Mouse (Mus musculus) midbrain, embryonic 14.5 days (tissue): ENCODE measurements around the gene Pnn. TPM values are rescaled to one million over a fixed set of nuclear protein-coding genes. Genes with fewer than 3 reads are reported as not detected.
A peak's percentile ranks its signal among the peaks of the same experiment; 100 is the strongest.
"Not testable (repeated sequence)": the region's sequence is repeated elsewhere in the genome, so short reads cannot be mapped to it uniquely, and the experiment has no call there.

ENCODE experiments used
- ATAC-seq: fragments of 200-750 bp; cut with Nextera tagmentation; 2 replicates; pipeline ENCODE4 v1.8.0; 2017; ENCODE audit warnings: moderate number of reproducible peaks, moderate library complexity; ENCODE audit not compliant: low FRiP score, low TSS enrichment
- DNase-seq: peaks from one replicate; pipeline ENCODE4 v3.0.0-alpha.2; 2015
- H3K27ac ChIP-seq: fragments of 300-500 bp; sonication (generic); replicated peaks from 2 replicates; pipeline ENCODE4 v1.5.1; 2014; ENCODE audit warnings: mild to moderate bottlenecking, low read depth, low read length, moderate library complexity
- H3K27me3 ChIP-seq: fragments of 300-500 bp; sonication (generic); 2 replicates; pipeline ENCODE4 v1.6.1; 2014; ENCODE audit warnings: low read length, control low read depth, mixed read lengths; ENCODE audit not compliant: control insufficient read depth, insufficient read depth
- H3K36me3 ChIP-seq: fragments of 300-500 bp; sonication (generic); 2 replicates; pipeline ENCODE4 v1.6.1; 2014; ENCODE audit warnings: low read length, control low read depth; ENCODE audit not compliant: control insufficient read depth, insufficient read depth
- H3K4me1 ChIP-seq: fragments of 300-500 bp; sonication (generic); 2 replicates; pipeline ENCODE4 v1.6.1; 2014; ENCODE audit warnings: mild to moderate bottlenecking, antibody characterized with exemption, low read length, control low read depth; ENCODE audit not compliant: control insufficient read depth, insufficient read depth
- H3K4me2 ChIP-seq: fragments of 300-500 bp; sonication (generic); 2 replicates; pipeline ENCODE4 v1.6.1; 2014; ENCODE audit warnings: mild to moderate bottlenecking, low read length, moderate library complexity
- H3K4me3 ChIP-seq: fragments of 300-500 bp; sonication (generic); replicated peaks from 2 replicates; pipeline ENCODE4 v1.5.1; 2014; ENCODE audit warnings: low read depth, low read length
- H3K9ac ChIP-seq: fragments of 300-500 bp; sonication (generic); replicated peaks from 2 replicates; pipeline ENCODE4 v1.6.1; 2014; ENCODE audit warnings: mild to moderate bottlenecking, low read length, moderate library complexity
- H3K9me3 ChIP-seq: fragments of 300-500 bp; sonication (generic); 2 replicates; pipeline ENCODE4 v1.6.1; 2016; ENCODE audit warnings: low read length, control low read depth, mixed read lengths; ENCODE audit not compliant: control insufficient read depth
- WGBS: fragments of 180-500 bp; shearing (Covaris S2); extraction: QIAGEN DNeasy Blood & Tissue Kit; methylation state at CpG from one replicate; pipeline ENCODE4 v1.1.7; 2014; 5-methylcytosine and 5-hydroxymethylcytosine counted together
- polyA plus RNA-seq: library from polyadenylated mRNA; unstranded; fragments of >200 nt; fragmentation: Nextera tagmentation; extraction: Ambion mirVana; gene quantifications from 2 replicates; pipeline ENCODE4 v1.2.1, GENCODE M21; 2014

The Pnn gene
- polyA plus RNA-seq, 1 experiment from 2014 or later, result 77.6 TPM

DNA sequence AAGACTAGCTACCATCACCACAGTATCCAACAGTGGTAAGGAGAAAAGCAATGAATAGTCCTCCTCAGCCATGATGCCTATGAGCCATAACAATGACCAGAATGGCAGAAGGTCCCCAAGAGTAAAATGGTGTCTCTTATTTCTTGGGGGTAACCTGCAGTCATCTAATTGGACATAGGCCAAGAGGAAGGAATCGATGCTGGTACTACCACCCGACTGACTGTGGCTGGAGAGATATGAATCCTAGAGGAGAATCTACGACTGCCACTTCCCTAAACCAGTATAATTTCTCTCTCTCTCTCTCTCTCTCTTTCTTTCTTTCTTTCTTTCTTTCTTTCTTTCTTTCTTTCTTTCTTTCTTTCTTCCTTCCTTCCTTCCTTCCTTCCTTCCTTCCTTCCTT lies 14.2 kb upstream of the Pnn start:
- H3K4me1 ChIP-seq, result no peaks in the 10 kb centered on the region

DNA sequence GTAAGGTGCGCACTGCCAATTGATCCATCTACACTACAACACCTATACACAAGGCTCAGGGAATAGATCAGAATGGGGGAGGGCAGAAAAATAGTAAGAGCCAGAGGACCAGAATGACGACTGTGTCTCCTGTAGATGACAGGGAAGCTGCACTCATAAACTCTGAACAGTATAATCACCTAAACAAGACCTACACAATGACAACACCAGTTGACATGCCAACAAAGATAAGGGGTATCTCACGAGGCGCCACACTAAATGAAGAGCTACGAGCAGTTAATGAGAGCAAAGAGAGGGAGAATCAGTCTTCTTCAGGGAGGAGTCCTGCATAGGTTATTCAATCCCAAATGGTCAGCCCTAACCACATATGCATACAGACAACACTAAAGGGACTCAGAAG lies 13.5 kb upstream of the Pnn start:
- H3K4me3 ChIP-seq, result no peak overlapping the region
- no peak for ATAC-seq
- no peaks in the 10 kb centered on the region for H3K27me3 ChIP-seq
- no peak for DNase-seq
- peaks cover 29% of the 10 kb centered on the region for H3K36me3 ChIP-seq
- no peaks in the 10 kb centered on the region for H3K4me1 ChIP-seq
- H3K27ac ChIP-seq, result no peak overlapping the region
- H3K9me3 ChIP-seq, result no peaks in the 10 kb centered on the region
- no peak overlapping the region for H3K9ac ChIP-seq
- 91% methylated on average over 5 of the region's 5 CpGs for WGBS
- H3K4me2 ChIP-seq, result no peak overlapping the region

More for the DNA sequence above, 14.2 kb upstream of the Pnn start:
- Histone ChIP-seq H3K4me2 (no peak overlapping the region), H3K27ac (no peak overlapping the region), H3K9ac (no peak overlapping the region), H3K9me3 (no peaks in the 10 kb centered on the region), H3K4me3 (no peak overlapping the region), H3K27me3 (no peaks in the 10 kb centered on the region), H3K36me3 (peaks cover 32% of the 10 kb centered on the region)
- no peak for DNase-seq
- ATAC-seq, result no peak
- WGBS, result 95% methylated on average over 3 of the region's 3 CpGs

DNA sequence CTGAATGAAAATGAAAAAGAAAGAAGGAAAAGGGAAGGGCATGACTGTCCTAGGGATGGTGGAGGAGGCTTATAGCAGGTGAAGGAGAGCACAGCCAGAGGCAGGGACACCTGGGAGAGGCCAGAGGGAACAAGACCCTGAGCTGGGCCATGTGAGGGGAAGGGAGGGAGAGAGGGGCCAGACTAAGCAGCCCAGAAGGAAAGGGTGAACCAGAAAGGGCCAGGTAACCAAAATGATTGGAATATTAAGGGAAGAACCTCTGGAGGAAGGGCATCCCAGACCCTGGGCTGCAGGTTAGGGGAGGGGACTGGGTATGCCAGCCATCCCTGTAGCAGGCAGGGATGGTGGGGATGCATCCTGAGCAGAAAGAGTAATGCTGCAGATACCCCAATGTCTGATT lies 12.7 kb upstream of the Pnn start:
- H3K4me1 ChIP-seq, result no peaks in the 10 kb centered on the region
- H3K9ac ChIP-seq, result no peak overlapping the region

DNA sequence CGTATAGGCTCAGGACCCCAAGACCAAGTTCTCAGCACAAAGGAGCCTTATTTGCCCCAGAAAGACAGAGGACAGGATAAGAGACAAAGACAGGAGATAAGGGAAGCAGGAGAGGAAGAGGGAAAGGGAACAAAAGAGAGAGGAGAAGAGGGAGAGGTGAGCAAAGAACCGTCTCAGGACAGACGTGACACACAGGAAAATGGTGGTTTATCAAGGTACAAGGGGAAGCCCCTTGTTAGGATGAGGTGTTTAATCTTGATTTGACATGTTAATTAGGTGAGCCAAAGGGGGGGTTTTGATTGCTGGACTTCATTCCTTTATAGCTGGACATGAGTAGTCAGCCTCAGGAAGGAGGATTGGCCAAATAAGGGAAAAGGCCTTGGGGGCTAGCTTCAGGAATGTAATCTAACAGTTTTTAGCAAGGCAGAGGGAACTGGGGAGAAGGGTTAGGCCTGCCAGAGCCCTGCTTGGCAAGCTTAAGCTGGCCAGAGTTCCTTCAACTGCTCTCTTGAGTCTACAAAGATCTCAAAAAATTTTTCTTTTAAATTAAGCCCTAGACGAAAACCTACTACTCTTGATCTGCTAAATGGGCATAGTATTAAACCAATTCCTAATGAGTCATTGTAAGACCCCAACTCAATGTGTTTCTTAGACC lies 11.4 kb upstream of the Pnn start:
- Histone ChIP-seq H3K9ac (no peak overlapping the region), H3K4me2 (no peak overlapping the region), H3K36me3 (peaks cover 11% of the 10 kb centered on the region; the same call in 1 of the 2 replicates), H3K9me3 (no peaks in the 10 kb centered on the region), H3K4me3 (no peak overlapping the region), H3K27ac (no peak overlapping the region), H3K4me1 (peaks cover 11% of the 10 kb centered on the region), H3K27me3 (no peaks in the 10 kb centered on the region)
- 92% methylated on average over 4 of the region's 4 CpGs for WGBS
- ATAC-seq (no peak), DNase-seq (no peak)

More for the DNA sequence above, 12.7 kb upstream of the Pnn start:
- no peaks in the 10 kb centered on the region for H3K9me3 ChIP-seq
- ATAC-seq (no peak), DNase-seq (no peak)
- H3K27me3 ChIP-seq, result no peaks in the 10 kb centered on the region
- H3K4me2 ChIP-seq, result no peak overlapping the region
- H3K4me3 ChIP-seq, result no peak overlapping the region
- H3K36me3 ChIP-seq, result peaks cover 21% of the 10 kb centered on the region
- no peak overlapping the region for H3K27ac ChIP-seq

DNA sequence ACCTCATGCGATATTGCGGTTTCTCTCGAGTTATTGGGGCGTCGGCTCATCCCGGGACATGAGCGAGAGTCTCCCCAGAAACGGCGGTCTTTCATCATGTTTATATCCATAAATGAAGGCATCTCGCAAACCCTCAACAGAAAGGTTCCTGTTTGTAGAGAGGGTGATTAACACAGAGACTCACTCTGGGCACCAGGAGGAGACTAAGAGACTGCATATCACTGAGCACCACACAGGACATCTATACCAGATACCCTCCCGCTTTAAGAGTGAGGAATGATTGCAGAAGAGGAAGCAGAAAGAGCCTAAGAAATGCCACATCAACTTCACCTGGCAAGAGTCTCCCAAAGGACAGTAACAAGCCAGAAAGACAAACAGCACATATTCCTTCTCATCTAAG lies 10.5 kb upstream of the Pnn start:
- Histone ChIP-seq H3K27ac (no peak overlapping the region), H3K9ac (no peak overlapping the region), H3K4me2 (no peak overlapping the region), H3K27me3 (no peaks in the 10 kb centered on the region), H3K4me1 (peaks cover 13% of the 10 kb centered on the region), H3K4me3 (no peak overlapping the region), H3K9me3 (no peaks in the 10 kb centered on the region), H3K36me3 (peaks cover 11% of the 10 kb centered on the region; the same call in 1 of the 2 replicates)
- DNase-seq (no peak), ATAC-seq (no peak)
- WGBS, result 97% methylated on average over 11 of the region's 11 CpGs

DNA sequence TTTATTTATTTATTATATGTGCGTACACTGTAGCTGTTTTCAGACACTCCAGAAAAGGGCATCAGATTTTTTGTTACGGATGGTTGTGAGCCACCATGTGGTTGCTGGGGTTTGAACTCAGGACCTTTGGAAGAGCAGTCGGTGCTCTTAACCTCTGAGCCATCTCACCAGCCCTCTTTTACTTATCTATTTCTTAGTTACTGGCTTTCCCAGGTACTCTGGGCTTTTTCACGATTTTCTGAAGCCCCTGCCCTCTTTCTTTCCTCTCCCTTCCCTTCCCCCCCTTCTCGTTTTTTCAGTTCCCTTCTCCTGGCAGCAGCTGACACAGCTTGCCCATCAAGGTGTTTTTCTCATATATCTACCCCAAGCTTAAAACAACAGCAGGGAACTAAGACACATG lies 8.4 kb upstream of the Pnn start:
- not testable (repeated sequence) for H3K27me3 ChIP-seq, DNase-seq, H3K4me2 ChIP-seq, H3K4me3 ChIP-seq, H3K9me3 ChIP-seq, H3K9ac ChIP-seq, ATAC-seq, H3K27ac ChIP-seq, H3K36me3 ChIP-seq
- peaks cover 13% of the 10 kb centered on the region for H3K4me1 ChIP-seq
- 91% methylated on average over 5 of the region's 5 CpGs for WGBS

DNA sequence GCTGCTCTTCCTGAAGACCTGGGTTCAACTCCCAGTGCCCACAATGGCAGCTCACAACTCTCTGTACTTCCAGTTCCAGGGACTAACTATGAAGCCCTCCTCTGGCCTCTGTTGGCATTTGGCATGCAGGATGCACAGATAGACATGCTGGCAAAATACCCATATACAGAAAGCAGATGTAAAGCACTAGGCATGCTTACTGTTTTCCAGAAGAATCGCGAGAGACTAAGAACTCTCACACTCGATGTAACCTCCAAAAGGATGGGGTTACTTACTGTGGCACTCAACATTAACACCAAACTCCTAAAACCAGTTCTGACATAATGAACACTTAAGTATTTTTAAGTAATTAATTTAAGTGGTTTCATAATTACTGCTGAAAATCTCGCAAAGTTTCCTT lies 6.4 kb upstream of the Pnn start:
- ATAC-seq (no peak), DNase-seq (no peak)
- Histone ChIP-seq H3K4me1 (peaks cover 13% of the 10 kb centered on the region), H3K9ac (peak overlapping the region; percentile 89), H3K9me3 (no peaks in the 10 kb centered on the region), H3K27ac (peak overlapping the region; percentile 94; the same call in 1 of the 2 replicates), H3K27me3 (no peaks in the 10 kb centered on the region), H3K4me3 (peak overlapping the region; percentile 75), H3K4me2 (peak overlapping the region; percentile 58), H3K36me3 (peaks cover 5% of the 10 kb centered on the region; the same call in 1 of the 2 replicates)
- WGBS, result 69% methylated on average over 4 of the region's 4 CpGs

DNA sequence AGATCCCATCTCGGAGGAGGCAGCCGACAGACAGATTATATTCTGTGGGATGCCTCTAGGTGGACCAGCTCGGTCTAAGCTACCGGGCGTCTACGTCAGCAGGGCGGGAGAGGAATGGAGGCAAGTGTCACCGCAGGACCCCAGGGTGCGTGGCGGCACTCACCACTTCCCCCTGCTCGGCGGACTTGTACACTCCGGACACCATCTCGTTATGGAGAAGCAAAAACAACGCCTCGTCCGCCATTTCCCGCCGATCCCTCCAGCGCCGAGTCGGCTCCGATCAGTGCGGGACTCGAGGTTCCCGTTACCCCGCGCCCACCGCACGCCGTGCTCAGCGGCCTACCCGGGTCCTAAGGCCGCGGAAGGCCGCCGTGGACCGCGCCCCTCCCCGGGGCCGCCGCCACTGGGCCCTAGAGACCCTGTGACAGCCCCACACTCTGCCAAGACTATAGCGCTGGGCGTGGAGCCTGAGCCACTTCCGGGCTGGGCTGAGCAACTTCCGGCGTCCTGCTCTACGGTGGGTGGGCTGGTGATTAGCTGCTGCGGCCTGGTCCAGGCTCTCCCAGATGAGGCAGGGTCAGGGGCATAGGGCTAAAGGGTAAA lies 5.6 kb upstream of the Pnn start, which contains the start of gene Trappc6b:
Gene Trappc6b, minus strand, starts transcription at position 480 of the 603 bp plus-strand sequence.
- no peaks in the 10 kb centered on the region for H3K27me3 ChIP-seq
- peak within 1 kb of the TSS; percentile 89 for H3K9ac ChIP-seq
- H3K9me3 ChIP-seq, result no peaks in the 10 kb centered on the region
- H3K4me1 ChIP-seq, result peaks cover 13% of the 10 kb centered on the region
- peak; percentile 96 for ATAC-seq
- H3K4me3 ChIP-seq, result peak within 1 kb of the TSS; percentile 75
- peak within 1 kb of the TSS; percentile 58 for H3K4me2 ChIP-seq
- H3K36me3 ChIP-seq, result peaks cover 3% of the 10 kb centered on the region; the same call in 1 of the 2 replicates
- under 1% methylated on average over 49 of the region's 49 CpGs for WGBS
- peak; percentile 90 for DNase-seq
- H3K27ac ChIP-seq, result peak within 1 kb of the TSS; percentile 94

DNA sequence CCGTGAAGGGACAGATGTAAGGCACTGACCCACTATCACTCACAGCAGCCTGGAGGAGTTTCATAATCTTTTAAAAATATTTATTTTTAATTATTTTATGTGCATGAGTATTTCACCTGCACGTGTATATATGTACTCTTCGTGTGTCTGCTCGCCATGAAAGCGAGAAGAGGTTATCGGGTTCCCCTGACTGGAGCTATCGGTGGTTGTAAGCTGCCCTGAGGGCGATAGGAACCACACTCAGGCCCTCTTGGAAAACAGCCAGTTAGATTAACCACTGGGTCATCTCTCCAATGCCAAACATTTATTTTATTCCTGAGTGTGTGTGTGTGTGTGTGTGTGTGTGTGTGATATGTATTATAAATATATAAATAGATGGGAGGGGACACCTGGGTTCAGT lies 1.8 kb upstream of the Pnn start:
- H3K4me1 ChIP-seq, result peaks cover 10% of the 10 kb centered on the region
- no peak overlapping the region for H3K9ac ChIP-seq
- DNase-seq (no peak), ATAC-seq (no peak)
- H3K4me2 ChIP-seq, result no peak overlapping the region
- H3K36me3 ChIP-seq, result peaks cover 18% of the 10 kb centered on the region
- 85% methylated on average over 8 of the region's 8 CpGs for WGBS
- no peak overlapping the region for H3K4me3 ChIP-seq
- no peak overlapping the region for H3K27ac ChIP-seq
- H3K9me3 ChIP-seq, result no peaks in the 10 kb centered on the region
- no peaks in the 10 kb centered on the region for H3K27me3 ChIP-seq
